Mouse (Mus musculus) hindbrain, postnatal 0 days (tissue): ENCODE measurements around the gene Rmnd1. TPM values are rescaled to one million over a fixed set of nuclear protein-coding genes. Genes with fewer than 3 reads are reported as not detected.

ENCODE experiments used
- ATAC-seq: fragments of 200-750 bp; cut with Nextera tagmentation; 2 replicates; pipeline ENCODE4 v1.8.0; 2017; ENCODE audit warnings: mild to moderate bottlenecking, moderate TSS enrichment, moderate library complexity
- DNase-seq: peaks from one replicate; pipeline ENCODE4 v3.0.0-alpha.2; 2015; ENCODE audit warnings: low spot score
- H3K27ac ChIP-seq: fragments of 300-500 bp; sonication (generic); 2 replicates; pipeline ENCODE4 v1.5.1; 2014; ENCODE audit warnings: mild to moderate bottlenecking
- H3K27me3 ChIP-seq: fragments of 300-500 bp; sonication (generic); 2 replicates; pipeline ENCODE4 v1.6.1; 2014; ENCODE audit warnings: low read length, mixed read lengths; ENCODE audit not compliant: insufficient read depth
- H3K36me3 ChIP-seq: fragments of 300-500 bp; sonication (generic); 2 replicates; pipeline ENCODE4 v1.6.1; 2014; ENCODE audit warnings: low read length, mixed read lengths; ENCODE audit not compliant: insufficient read depth
- H3K4me1 ChIP-seq: fragments of 300-500 bp; sonication (generic); 2 replicates; pipeline ENCODE4 v1.6.1; 2014; ENCODE audit warnings: antibody characterized with exemption, low read length, mixed read lengths; ENCODE audit not compliant: insufficient read depth
- H3K4me2 ChIP-seq: fragments of 300-500 bp; sonication (generic); 2 replicates; pipeline ENCODE4 v1.6.1; 2014; ENCODE audit warnings: low read depth, mild to moderate bottlenecking, low read length, moderate library complexity, mixed read lengths
- H3K4me3 ChIP-seq: fragments of 300-500 bp; sonication (generic); 2 replicates; pipeline ENCODE4 v1.5.1; 2014; ENCODE audit warnings: low read length
- H3K9ac ChIP-seq: fragments of 300-500 bp; sonication (generic); replicated peaks from 2 replicates; pipeline ENCODE4 v1.6.1; 2014; ENCODE audit warnings: mild to moderate bottlenecking, low read length, moderate library complexity, mixed read lengths
- H3K9me3 ChIP-seq: fragments of 300-500 bp; sonication (generic); 2 replicates; pipeline ENCODE4 v1.6.1; 2016; ENCODE audit warnings: low read length, mixed read lengths
- CTCF ChIP-seq: IDR thresholded peaks from 2 replicates; pipeline ENCODE4 v1.5.1; 2016; ENCODE audit warnings: antibody characterized with exemption, control low read depth, low read depth
- WGBS: fragments of 180-500 bp; shearing (Covaris S2); extraction: QIAGEN DNeasy Blood & Tissue Kit; methylation state at CpG from one replicate; pipeline ENCODE4 v1.1.7; 2014; 5-methylcytosine and 5-hydroxymethylcytosine counted together
- polyA plus RNA-seq: library from polyadenylated mRNA; unstranded; fragments of >200 nt; fragmentation: Nextera tagmentation; extraction: Ambion mirVana; gene quantifications from 2 replicates; pipeline ENCODE4 v1.2.1, GENCODE M21; 2015
- total RNA-seq: library from RNA; depleted of rRNA; stranded (reverse); fragments of >200 nt; gene quantifications from 2 replicates; pipeline ENCODE4 v1.2.3, GENCODE M21; 2014

Gene Rmnd1
- total and polyA plus RNA-seq, 2 experiments from 2014 or later, result 24.7 to 30.0 TPM

DNA sequence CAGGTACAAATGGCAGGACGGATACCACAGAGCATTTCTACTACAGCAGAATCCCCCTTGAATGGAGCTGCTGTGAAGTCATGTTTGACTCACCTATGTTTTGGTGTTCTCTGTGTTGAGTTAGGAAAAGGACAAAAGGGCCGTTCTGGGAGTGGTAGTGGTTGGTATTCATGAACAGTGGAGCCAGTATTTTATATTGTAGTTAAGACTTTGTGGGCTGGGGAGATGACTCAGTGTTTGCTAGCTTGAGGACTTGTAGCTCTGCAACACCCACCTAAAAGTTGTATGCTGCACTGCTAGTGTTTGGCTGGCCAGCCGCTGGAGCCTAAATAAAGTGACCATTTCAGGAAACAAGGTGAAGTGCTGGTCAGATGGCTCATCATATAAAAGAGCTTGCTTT is 36.9 kb downstream of the Rmnd1 start:
- TF ChIP-seq CTCF, result no peak
- Histone ChIP-seq H3K4me2 (no peak overlapping the region), H3K27ac (no peak overlapping the region), H3K9me3 (no peaks in the 10 kb centered on the region), H3K9ac (no peak overlapping the region), H3K4me3 (no peak overlapping the region), H3K27me3 (no peaks in the 10 kb centered on the region), H3K4me1 (peaks cover 11% of the 10 kb centered on the region; the same call in 1 of the 2 replicates), H3K36me3 (no peaks in the 10 kb centered on the region)
- no peak for ATAC-seq
- 80% methylated on average over 3 of the region's 3 CpGs for WGBS
- DNase-seq, result no peak

DNA sequence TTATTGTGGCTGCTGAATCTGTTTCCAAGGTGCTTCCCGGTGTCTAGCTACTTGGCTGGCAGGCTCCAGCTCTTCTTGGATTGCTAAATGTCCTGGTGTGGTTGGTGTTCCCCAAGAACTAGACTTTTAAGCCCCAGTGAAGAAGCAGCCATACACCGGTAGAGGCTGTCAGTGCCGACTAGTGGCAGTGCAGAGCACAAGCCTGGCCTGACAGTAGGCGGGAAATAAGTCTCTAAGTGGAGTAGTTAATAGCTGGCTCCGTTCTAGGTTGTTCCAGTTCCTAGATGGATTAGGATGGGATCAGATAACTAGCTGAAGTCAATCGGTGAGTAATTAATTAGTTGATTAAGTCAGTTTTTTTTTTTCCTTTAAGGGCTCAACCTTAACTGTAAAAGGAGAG is 40.3 kb downstream of the Rmnd1 start:
- H3K4me3 ChIP-seq, result no peak overlapping the region
- no peaks in the 10 kb centered on the region for H3K27me3 ChIP-seq
- TF ChIP-seq CTCF, result peak; percentile 70
- no peak overlapping the region for H3K27ac ChIP-seq
- DNase-seq (peak; percentile 45), ATAC-seq (no peak)
- H3K4me2 ChIP-seq, result peak overlapping the region; percentile 25
- no peaks in the 10 kb centered on the region for H3K9me3 ChIP-seq
- 42% methylated on average over 6 of the region's 6 CpGs for WGBS
- H3K9ac ChIP-seq, result no peak overlapping the region
- no peaks in the 10 kb centered on the region for H3K36me3 ChIP-seq
- H3K4me1 ChIP-seq, result peaks cover 24% of the 10 kb centered on the region

DNA sequence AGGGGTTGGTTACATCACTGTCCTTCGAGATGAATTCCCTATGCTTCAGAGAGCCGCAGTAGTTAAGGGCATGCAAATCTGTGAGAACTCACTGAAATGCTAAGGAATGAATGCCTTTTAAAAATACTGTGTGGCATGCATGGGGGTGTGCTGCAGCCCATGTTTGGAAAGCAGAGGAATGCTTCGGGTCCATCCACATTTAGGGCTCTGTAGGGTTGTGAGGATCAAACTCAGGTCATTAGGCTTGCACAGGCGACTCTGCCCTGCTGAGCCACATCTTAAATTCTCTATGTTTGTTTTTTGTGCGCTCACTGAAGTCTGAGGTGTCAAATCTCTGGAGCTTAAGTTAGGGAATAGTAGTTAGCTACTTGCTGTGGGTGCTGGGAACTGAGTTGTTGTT is 41.1 kb downstream of the Rmnd1 start:
- peak overlapping the region; percentile 25; the same call in 1 of the 2 replicates for H3K4me2 ChIP-seq
- no peaks in the 10 kb centered on the region for H3K36me3 ChIP-seq
- H3K4me3 ChIP-seq, result no peak overlapping the region; the same call in 1 of the 2 replicates
- ATAC-seq (no peak), DNase-seq (no peak)
- no peaks in the 10 kb centered on the region for H3K27me3 ChIP-seq
- TF ChIP-seq CTCF, result no peak
- H3K27ac ChIP-seq, result no peak overlapping the region
- H3K9me3 ChIP-seq, result no peaks in the 10 kb centered on the region
- 67% methylated on average over 5 of the region's 5 CpGs for WGBS
- H3K4me1 ChIP-seq, result peaks cover 24% of the 10 kb centered on the region
- no peak overlapping the region for H3K9ac ChIP-seq

DNA sequence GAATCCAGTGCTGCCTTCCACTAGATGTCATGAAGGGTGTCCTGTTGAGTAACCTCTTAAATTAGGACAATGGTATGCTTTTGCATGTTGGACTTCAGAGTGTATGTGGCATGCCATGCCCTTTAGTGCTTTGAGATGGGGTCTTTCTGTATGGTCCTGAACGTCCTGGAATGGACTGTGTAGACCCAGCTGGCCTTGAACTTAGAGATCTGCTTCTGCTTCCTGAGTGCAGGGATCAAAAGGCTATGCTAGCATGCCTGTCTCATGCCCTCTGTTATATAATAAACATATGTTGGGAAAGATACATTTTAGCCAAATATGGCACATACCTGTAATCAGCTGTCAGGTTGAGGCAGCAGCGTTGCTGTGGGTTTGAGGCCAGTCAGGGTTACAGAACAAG is 41.6 kb downstream of the Rmnd1 start:
- DNase-seq (no peak), ATAC-seq (no peak)
- no peaks in the 10 kb centered on the region for H3K27me3 ChIP-seq
- H3K4me1 ChIP-seq, result peaks cover 24% of the 10 kb centered on the region
- H3K4me2 ChIP-seq, result peak overlapping the region; percentile 25; the same call in 1 of the 2 replicates
- no peaks in the 10 kb centered on the region for H3K9me3 ChIP-seq
- 63% methylated on average over 2 of the region's 2 CpGs for WGBS
- TF ChIP-seq CTCF, result no peak
- no peak overlapping the region for H3K4me3 ChIP-seq
- no peak overlapping the region for H3K27ac ChIP-seq
- no peak overlapping the region for H3K9ac ChIP-seq
- no peaks in the 10 kb centered on the region for H3K36me3 ChIP-seq

DNA sequence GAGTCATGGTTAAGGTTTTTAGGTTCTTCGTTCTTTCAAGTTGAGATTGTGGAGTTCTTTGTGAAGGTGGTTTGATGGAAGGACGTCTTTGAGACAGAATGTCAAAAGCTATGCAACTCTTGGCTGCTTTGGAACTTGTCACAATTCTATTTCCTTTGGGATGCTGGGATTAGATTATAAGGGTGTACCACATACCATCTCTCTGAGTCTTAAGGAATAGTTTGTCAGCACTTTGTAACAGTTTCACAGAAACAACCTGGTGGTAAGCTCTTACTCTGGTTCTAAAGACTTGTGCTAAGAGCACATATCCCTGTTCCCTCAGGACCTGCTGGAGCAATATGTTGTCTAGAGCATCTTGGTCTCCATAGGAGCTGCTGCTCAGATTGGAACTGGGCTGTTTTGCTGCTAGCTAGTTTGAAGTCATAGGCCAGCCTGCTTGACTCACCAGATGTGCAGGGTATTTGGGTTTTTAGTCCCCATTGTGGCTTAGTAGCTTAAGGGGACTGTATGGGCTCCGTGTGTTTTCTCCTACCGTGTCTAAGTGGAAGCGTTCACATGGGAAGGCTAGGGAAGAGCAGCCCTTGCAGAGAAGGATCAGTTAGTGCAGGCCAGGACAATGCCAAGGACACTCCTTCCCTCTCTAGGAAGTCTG is 42.6 kb downstream of the Rmnd1 start:
- DNase-seq, result no peak
- H3K27ac ChIP-seq, result no peak overlapping the region
- ATAC-seq, result no peak
- no peaks in the 10 kb centered on the region for H3K27me3 ChIP-seq
- no peaks in the 10 kb centered on the region for H3K36me3 ChIP-seq
- peak overlapping the region; percentile 99 for H3K9ac ChIP-seq
- H3K4me2 ChIP-seq, result peak overlapping the region; percentile 92
- H3K9me3 ChIP-seq, result no peaks in the 10 kb centered on the region
- no peak for TF ChIP-seq CTCF
- H3K4me3 ChIP-seq, result peak overlapping the region; percentile 80
- peaks cover 24% of the 10 kb centered on the region for H3K4me1 ChIP-seq
- WGBS, result 35% methylated on average over 5 of the region's 5 CpGs

DNA sequence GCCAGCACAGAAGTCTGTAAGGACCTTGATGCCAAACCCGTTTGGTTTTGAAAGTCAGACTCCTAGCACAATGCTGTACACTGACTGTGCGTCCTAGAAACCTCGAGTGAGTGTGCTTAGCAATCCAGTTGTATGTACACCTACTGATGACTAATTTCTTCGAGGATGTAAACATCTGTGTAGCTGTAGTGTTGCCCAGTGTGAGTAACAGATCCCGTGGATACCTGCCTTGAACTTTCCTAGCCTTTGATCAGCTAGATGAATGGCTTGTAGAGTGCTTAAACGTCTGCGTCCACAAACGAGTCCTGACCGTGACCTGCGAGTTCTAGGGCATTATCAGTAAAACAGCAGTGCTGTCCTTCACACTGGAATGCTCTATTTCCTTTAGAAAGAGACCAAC is 43.2 kb downstream of the Rmnd1 start:
- H3K27ac ChIP-seq, result no peak overlapping the region
- ATAC-seq, result no peak
- WGBS, result 18% methylated on average over 10 of the region's 10 CpGs

DNA sequence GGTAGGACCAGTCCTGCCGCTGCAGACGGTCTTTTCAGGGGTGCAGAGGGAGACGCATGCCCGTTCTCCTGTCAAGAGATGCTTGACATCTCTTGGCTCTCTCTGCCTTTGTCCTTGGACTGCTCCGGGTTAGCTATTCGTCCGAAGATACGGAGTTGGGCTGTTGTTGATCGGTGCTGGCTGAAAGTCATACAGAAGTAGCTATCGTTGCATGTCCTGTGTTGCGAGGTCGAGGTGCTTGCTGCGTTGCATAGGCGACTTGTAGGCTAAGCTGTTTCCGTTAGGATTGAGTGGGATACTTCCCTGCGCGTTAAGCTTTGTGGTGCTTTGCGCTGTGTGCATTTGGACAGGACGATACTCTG is 43.8 kb downstream of the Rmnd1 start:
- Histone ChIP-seq H3K4me2 (peak overlapping the region; percentile 92), H3K27ac (peak overlapping the region; percentile 100), H3K4me3 (peak overlapping the region; percentile 80), H3K36me3 (no peaks in the 10 kb centered on the region), H3K27me3 (no peaks in the 10 kb centered on the region), H3K9ac (peak overlapping the region; percentile 99), H3K4me1 (peaks cover 24% of the 10 kb centered on the region), H3K9me3 (no peaks in the 10 kb centered on the region)
- WGBS, result under 1% methylated on average over 19 of the region's 19 CpGs
- ATAC-seq (no peak), DNase-seq (no peak)
- no peak for TF ChIP-seq CTCF

More for the DNA sequence above, 43.2 kb downstream of the Rmnd1 start:
- H3K9ac ChIP-seq, result peak overlapping the region; percentile 99
- no peak for TF ChIP-seq CTCF
- H3K4me1 ChIP-seq, result peaks cover 24% of the 10 kb centered on the region
- H3K36me3 ChIP-seq, result no peaks in the 10 kb centered on the region
- peak overlapping the region; percentile 92 for H3K4me2 ChIP-seq
- H3K27me3 ChIP-seq, result no peaks in the 10 kb centered on the region
- DNase-seq, result no peak
- H3K4me3 ChIP-seq, result peak overlapping the region; percentile 80
- H3K9me3 ChIP-seq, result no peaks in the 10 kb centered on the region
